38 mouse cellular contexts compared by ENCODE assay signal in the genomic region with DNA sequence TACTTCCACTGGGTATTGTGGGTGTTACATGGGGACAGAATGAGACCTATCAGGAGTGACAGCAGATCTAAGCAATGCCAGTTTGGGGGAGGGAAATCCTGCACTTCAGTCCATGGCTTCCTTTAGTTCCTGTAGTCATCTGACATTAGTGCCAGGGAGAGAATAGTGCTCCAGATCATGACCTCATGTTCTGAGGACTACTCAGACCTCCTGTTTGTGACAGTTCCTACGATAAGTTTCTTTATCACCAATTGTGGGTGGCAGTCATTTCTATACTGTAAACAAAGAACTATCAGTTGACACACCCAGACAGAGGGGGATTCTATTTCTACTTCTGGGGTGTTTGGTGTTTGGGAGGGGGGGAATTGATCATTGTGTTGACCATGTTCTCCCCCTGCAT. TPM values are rescaled to one million over a fixed set of nuclear protein-coding genes. Genes with fewer than 3 reads are reported as not detected.
"Had no signal": no experiment of that assay in that cellular context is flagged by ENCODE, and none has a peak within 500 bp of the region (broad histone marks: within the 10 kb centered on the region; RNA-seq: fewer than 3 reads in every experiment).

No protein-coding gene starts in this region.

- H3K27ac ChIP-seq: gastrocnemius, adult 2 months; heart, embryonic 10.5 days; hindbrain, embryonic 10.5 days; hindbrain, embryonic 12.5 days; hindbrain, embryonic 14.5 days; intestine, embryonic 15.5 days; layer of hippocampus, adult 2 months; left cerebral cortex, adult 2 months; limb, embryonic 13.5 days; limb, embryonic 15.5 days had no signal

- H3K4me1 ChIP-seq: heart, embryonic 10.5 days; hindbrain, embryonic 10.5 days; hindbrain, embryonic 12.5 days; intestine, embryonic 15.5 days; limb, embryonic 13.5 days; limb, embryonic 15.5 days had no signal

- H3K9ac ChIP-seq: heart, embryonic 12.5 days; hindbrain, embryonic 12.5 days; hindbrain, embryonic 14.5 days; intestine, embryonic 15.5 days; limb, embryonic 13.5 days; limb, embryonic 15.5 days had no signal

- DNase-seq: gastrocnemius, adult 2 months; gastrocnemius, postnatal 10 days; gastrocnemius, postnatal 25 days; heart, adult 18-20 months; heart, postnatal 10 days; heart, postnatal 4 days; kidney, adult 18-20 months; kidney, adult 8-10 months; kidney, postnatal 10 days; kidney, postnatal 25 days; kidney, postnatal 4 days; left cerebral cortex, postnatal 4 days had no signal

- H3K27me3 ChIP-seq: heart, embryonic 12.5 days; hindbrain, embryonic 12.5 days; intestine, embryonic 15.5 days; limb, embryonic 13.5 days; limb, embryonic 15.5 days had no signal

- H3K4me3 ChIP-seq: gastrocnemius, adult 2 months; heart, embryonic 10.5 days; heart, embryonic 12.5 days; hindbrain, embryonic 10.5 days; hindbrain, embryonic 12.5 days; intestine, embryonic 15.5 days; layer of hippocampus, adult 2 months; left cerebral cortex, adult 2 months; limb, embryonic 13.5 days; limb, embryonic 15.5 days had no signal

- H3K36me3 ChIP-seq: heart, embryonic 10.5 days; heart, embryonic 12.5 days; hindbrain, embryonic 10.5 days; hindbrain, embryonic 12.5 days; intestine, embryonic 15.5 days; limb, embryonic 13.5 days; limb, embryonic 15.5 days had no signal

- H3K9me3 ChIP-seq: heart, embryonic 10.5 days; heart, embryonic 12.5 days; hindbrain, embryonic 12.5 days; intestine, embryonic 15.5 days; limb, embryonic 13.5 days; limb, embryonic 15.5 days had no signal

- ATAC-seq: hindbrain, embryonic 16.5 days; inflammation-experienced regulatory T-cells, adult 6 months; intestine, embryonic 15.5 days; intestine, postnatal 0 days had no signal

RNA-seq across cellular contexts. Expression of gene Speer4f1, which starts 0.6 kb away (rescaled TPM):
- total RNA-seq: gastrocnemius, adult 2 months; gastrocnemius, postnatal 10 days; gastrocnemius, postnatal 25 days; gastrocnemius, postnatal 4 days; granulocyte monocyte progenitor cell, adult 5-6 weeks; heart, adult 18-20 months; heart, adult 8-10 months; heart, postnatal 10 days; heart, postnatal 25 days; heart, postnatal 4 days; layer of hippocampus, adult 2 months; layer of hippocampus, postnatal 10 days; layer of hippocampus, postnatal 25 days; left cerebral cortex, adult 2 months; left cerebral cortex, postnatal 10 days; left cerebral cortex, postnatal 25 days; left cerebral cortex, postnatal 4 days had no signal
- polyA plus RNA-seq: frontal cortex, adult 2 months; heart, embryonic 10.5 days; heart, embryonic 12.5 days; heart, embryonic 14.5 days; heart, embryonic 16.5 days; hindbrain, embryonic 10.5 days; hindbrain, embryonic 12.5 days; hindbrain, embryonic 14.5 days; hindbrain, embryonic 16.5 days; inflammation-experienced regulatory T-cells, adult 6 months; intestine, embryonic 15.5 days; intestine, postnatal 0 days; kidney, embryonic 14.5 days; limb, embryonic 11.5 days; limb, embryonic 13.5 days; limb, embryonic 15.5 days had no signal
